Mouse (Mus musculus): ENCODE data around the gene Tmem120b. TPM values are rescaled to one million over a fixed set of nuclear protein-coding genes. Genes with fewer than 3 reads are reported as not detected.

Gene Tmem120b
- total RNA-seq (2021), result 10 to 100 TPM; 16.3 to 16.9 TPM
- long read RNA-seq, experiment 1, transcript Tmem120b-201 (12 exons, 2,164 nt), result major isoform, 23 of 32 reads
- long read RNA-seq, experiment 1, partial matches to known transcripts, result 1 of 32 reads
- long read RNA-seq, experiment 1, other reads (novel, unspliced or antisense), result 8 of 32 reads
- long read RNA-seq, experiment 2, transcript Tmem120b-201 (12 exons, 2,164 nt), result major isoform, 23 of 33 reads
- long read RNA-seq, experiment 2, partial matches to known transcripts, result 1 of 33 reads
- long read RNA-seq, experiment 2, other reads (novel, unspliced or antisense), result 9 of 33 reads

GRCm38 (mm10) chr5:123068115-123068514 is at the start of gene Tmem120b:
Tmem120b (plus strand) TSS chr5:123068415.
- DNase-seq, result no peak

- no peak for DNase-seq
Observed at GRCm38 (mm10) chr5:123019336-123020016, 48.7 kb upstream of the Tmem120b start.

- DNase-seq, result no peak
Observed at GRCm38 (mm10) chr5:123020426-123020825, 47.8 kb upstream of the Tmem120b start.

- DNase-seq, result no peak
Observed at GRCm38 (mm10) chr5:123021438-123021837, 46.8 kb upstream of the Tmem120b start.

GRCm38 (mm10) chr5:123023049-123023448 is 45.2 kb upstream of the Tmem120b start:
- no peak for DNase-seq

GRCm38 (mm10) chr5:123024312-123024711 is 43.9 kb upstream of the Tmem120b start:
- DNase-seq, result no peak

- no peak for DNase-seq
Observed at GRCm38 (mm10) chr5:123024965-123025573, 43.1 kb upstream of the Tmem120b start.

GRCm38 (mm10) chr5:123026414-123026813 is 41.8 kb upstream of the Tmem120b start:
- no peak for DNase-seq

GRCm38 (mm10) chr5:123027436-123027835 is 40.8 kb upstream of the Tmem120b start:
- no peak for DNase-seq

- DNase-seq, result no peak
Observed at GRCm38 (mm10) chr5:123029729-123030128, 38.5 kb upstream of the Tmem120b start.

GRCm38 (mm10) chr5:123031312-123031711 is 36.9 kb upstream of the Tmem120b start:
- DNase-seq, result no peak

GRCm38 (mm10) chr5:123033646-123034160 is 34.5 kb upstream of the Tmem120b start:
- DNase-seq, result no peak

- DNase-seq, result no peak
Observed at GRCm38 (mm10) chr5:123035089-123035488, 33.1 kb upstream of the Tmem120b start.

GRCm38 (mm10) chr5:123035564-123035963 is 32.7 kb upstream of the Tmem120b start:
- peak; percentile 19 for DNase-seq

GRCm38 (mm10) chr5:123038115-123038514 is 30.1 kb upstream of the Tmem120b start:
- DNase-seq, result no peak

- DNase-seq, result peak; percentile 78
Observed at GRCm38 (mm10) chr5:123039120-123039752, 29.0 kb upstream of the Tmem120b start.

GRCm38 (mm10) chr5:123040796-123041195 is 27.4 kb upstream of the Tmem120b start:
- DNase-seq, result no peak

- no peak for DNase-seq
Observed at GRCm38 (mm10) chr5:123043856-123044255, 24.4 kb upstream of the Tmem120b start.

- peak; percentile 72 for DNase-seq
Observed at GRCm38 (mm10) chr5:123045561-123046295, 22.5 kb upstream of the Tmem120b start.

- DNase-seq, result no peak
Observed at GRCm38 (mm10) chr5:123046916-123047315, 21.3 kb upstream of the Tmem120b start, which contains the start of gene Morn3. Morn3 (minus strand) TSS chr5:123047016.

GRCm38 (mm10) chr5:123049271-123049670 is 18.9 kb upstream of the Tmem120b start:
- DNase-seq, result no peak

- DNase-seq, result no peak
Observed at GRCm38 (mm10) chr5:123050918-123051317, 17.3 kb upstream of the Tmem120b start.

Measured in gastrocnemius, postnatal 10 days (tissue).